Mouse (Mus musculus) E14TG2a.4 (cell line): Measurements from ENCODE around the gene 1700013G24Rik.

Experiments used
- H3K27me3 ChIP-seq: 2 replicates; pipeline ENCODE4 v1.6.1; 2014; ENCODE audit warnings: low read length, control low read depth; ENCODE audit not compliant: insufficient read depth
- H3K36me3 ChIP-seq: 2 replicates; pipeline ENCODE4 v1.6.1; 2014; ENCODE audit warnings: low read length, control low read depth; ENCODE audit not compliant: insufficient read depth
- H3K4me1 ChIP-seq: replicated peaks from 2 replicates; pipeline ENCODE4 v1.6.1; 2014; ENCODE audit warnings: low read depth, low read length, control low read depth
- H3K4me3 ChIP-seq: replicated peaks from 2 replicates; pipeline ENCODE4 v1.5.1; 2014; ENCODE audit warnings: mild to moderate bottlenecking, low read length
- H3K9me3 ChIP-seq: 2 replicates; pipeline ENCODE4 v1.6.1; 2014; ENCODE audit warnings: low read length, control low read depth
- CTCF ChIP-seq: conservative IDR thresholded peaks from 2 replicates; pipeline ENCODE4 v1.5.1; 2014; ENCODE audit warnings: low read length
- NANOG ChIP-seq: IDR thresholded peaks from 2 replicates; pipeline ENCODE4 v1.6.1; 2014; ENCODE audit warnings: borderline replicate concordance, low read length, mixed read lengths
- POU5F1 ChIP-seq: IDR thresholded peaks from 2 replicates; pipeline ENCODE4 v1.6.1; 2014; ENCODE audit warnings: low read length, borderline replicate concordance

Gene 1700013G24Rik

GRCm38 (mm10) chr4:137489996-137490395 lies 36.9 kb downstream of the 1700013G24Rik start:
- Histone ChIP-seq H3K4me3 (peak overlapping the region; percentile 57; the same call in 1 of the 2 replicates), H3K4me1 (peaks cover 91% of the 10 kb centered on the region), H3K9me3 (no peaks in the 10 kb centered on the region), H3K36me3 (peaks cover 52% of the 10 kb centered on the region), H3K27me3 (no peaks in the 10 kb centered on the region)
- no peak for TF ChIP-seq POU5F1
- TF ChIP-seq NANOG = no peak
- no peak for TF ChIP-seq CTCF

DNA sequence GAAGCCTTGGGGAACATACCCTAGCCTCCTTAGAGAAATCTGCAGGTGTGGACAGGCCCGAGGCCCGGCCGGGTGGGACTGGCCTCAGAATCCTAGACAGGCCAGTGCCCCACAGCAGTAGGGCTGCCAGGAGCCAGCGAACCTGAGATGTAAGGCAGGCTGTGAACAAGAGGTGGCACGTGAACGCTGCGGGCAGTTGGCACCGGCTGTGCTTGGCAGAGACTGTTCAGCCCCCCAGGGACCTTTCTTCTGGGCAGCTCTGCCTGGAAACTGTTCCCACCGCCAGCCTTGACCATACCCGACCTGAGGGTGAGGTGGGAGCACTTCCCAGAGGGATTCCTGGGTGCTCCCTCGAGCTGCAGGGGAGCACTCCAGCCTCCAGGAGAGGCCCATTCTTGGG lies 39.5 kb downstream of the 1700013G24Rik start:
- TF ChIP-seq NANOG = no peak
- TF ChIP-seq CTCF = no peak
- no peak for TF ChIP-seq POU5F1

DNA sequence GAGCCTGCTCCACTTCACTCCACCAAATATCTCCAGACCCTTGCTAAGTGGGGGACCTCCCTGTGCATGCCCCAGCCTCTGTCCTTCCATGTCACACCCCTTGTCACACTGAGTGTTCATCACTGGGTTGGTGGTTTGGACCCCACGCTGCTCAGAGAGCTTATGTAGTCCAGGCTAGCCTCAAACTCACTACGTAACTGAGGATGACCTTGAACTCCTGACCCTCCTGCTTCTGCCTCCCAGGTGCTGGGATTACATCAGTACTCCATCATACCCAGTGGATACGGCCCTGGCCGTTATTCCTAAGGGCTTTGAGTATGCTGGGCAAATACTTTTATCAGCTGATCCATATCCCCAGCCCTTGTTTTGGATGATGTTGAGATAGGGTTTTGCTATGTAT lies 40.1 kb downstream of the 1700013G24Rik start:
- no peaks in the 10 kb centered on the region for H3K27me3 ChIP-seq
- H3K4me1 ChIP-seq = peaks cover 91% of the 10 kb centered on the region
- peaks cover 55% of the 10 kb centered on the region for H3K36me3 ChIP-seq
- no peaks in the 10 kb centered on the region for H3K9me3 ChIP-seq
- 0 out of 2 replicates have a peak overlapping the region, but pooled peaks have one; percentile 13 for H3K4me3 ChIP-seq
- TF ChIP-seq NANOG (no peak), CTCF (no peak), POU5F1 (no peak)

More for the DNA sequence above, 39.5 kb downstream of the 1700013G24Rik start:
- H3K9me3 ChIP-seq = no peaks in the 10 kb centered on the region
- peaks cover 54% of the 10 kb centered on the region for H3K36me3 ChIP-seq
- H3K27me3 ChIP-seq = no peaks in the 10 kb centered on the region
- peaks cover 91% of the 10 kb centered on the region for H3K4me1 ChIP-seq
- H3K4me3 ChIP-seq = 0 out of 2 replicates have a peak overlapping the region, but pooled peaks have one; percentile 13

- no peaks in the 10 kb centered on the region for H3K9me3 ChIP-seq
- peaks cover 68% of the 10 kb centered on the region for H3K36me3 ChIP-seq
- TF ChIP-seq CTCF (no peak), NANOG (no peak), POU5F1 (no peak)
- peaks cover 91% of the 10 kb centered on the region for H3K4me1 ChIP-seq
- H3K4me3 ChIP-seq = peak overlapping the region; percentile 53
- H3K27me3 ChIP-seq = no peaks in the 10 kb centered on the region
These were observed 41.8 kb downstream of the 1700013G24Rik start for GRCm38 (mm10) chr4:137494751-137495500.

DNA sequence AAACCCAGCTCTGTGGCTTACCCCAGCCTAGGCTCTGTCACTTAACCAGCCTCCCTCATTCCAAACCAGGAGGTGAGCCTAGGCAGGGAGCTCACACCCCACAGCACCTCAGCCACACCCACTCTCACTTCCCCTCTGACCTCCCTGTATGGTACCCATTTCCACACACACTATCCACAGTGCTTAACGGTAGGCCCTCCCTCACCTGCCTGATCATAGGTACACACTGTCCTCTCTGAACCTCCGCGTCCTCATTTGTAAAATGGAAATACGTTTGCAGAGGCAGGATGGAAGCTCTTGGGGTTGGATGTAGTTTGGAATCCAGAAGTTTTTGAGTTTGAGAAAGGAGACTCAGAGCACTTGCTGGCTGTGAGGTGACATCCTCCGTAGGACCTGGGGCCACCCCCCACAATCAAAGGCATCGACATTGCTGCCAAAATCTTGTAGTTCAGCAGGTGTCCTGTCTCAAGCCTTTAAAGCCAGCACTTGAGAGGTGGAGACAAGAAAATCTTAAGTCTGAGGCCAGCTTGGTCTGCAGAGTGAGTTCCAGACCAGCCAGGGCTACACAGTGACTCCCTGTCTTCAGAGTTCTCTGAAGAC lies 42.5 kb downstream of the 1700013G24Rik start:
- TF ChIP-seq CTCF (no peak), POU5F1 (no peak), NANOG (no peak)
- peak overlapping the region; percentile 53 for H3K4me3 ChIP-seq
- peaks cover 91% of the 10 kb centered on the region for H3K4me1 ChIP-seq
- H3K27me3 ChIP-seq = no peaks in the 10 kb centered on the region
- no peaks in the 10 kb centered on the region for H3K9me3 ChIP-seq
- H3K36me3 ChIP-seq = peaks cover 68% of the 10 kb centered on the region

- H3K4me1 ChIP-seq = peaks cover 100% of the 10 kb centered on the region
- H3K27me3 ChIP-seq = no peaks in the 10 kb centered on the region
- H3K9me3 ChIP-seq = no peaks in the 10 kb centered on the region
- 0 out of 2 replicates have a peak overlapping the region, but pooled peaks have one; percentile 39 for H3K4me3 ChIP-seq
- peaks cover 77% of the 10 kb centered on the region for H3K36me3 ChIP-seq
- TF ChIP-seq CTCF = no peak
These were observed 44.3 kb downstream of the 1700013G24Rik start for GRCm38 (mm10) chr4:137497367-137497766.

- no peaks in the 10 kb centered on the region for H3K27me3 ChIP-seq
- H3K36me3 ChIP-seq = peaks cover 77% of the 10 kb centered on the region
- no peaks in the 10 kb centered on the region for H3K9me3 ChIP-seq
- 0 out of 2 replicates have a peak overlapping the region, but pooled peaks have one; percentile 27 for H3K4me3 ChIP-seq
- H3K4me1 ChIP-seq = peaks cover 100% of the 10 kb centered on the region
- TF ChIP-seq CTCF (no peak), NANOG (no peak), POU5F1 (no peak)
These were observed 45.0 kb downstream of the 1700013G24Rik start for GRCm38 (mm10) chr4:137497892-137498722.

DNA sequence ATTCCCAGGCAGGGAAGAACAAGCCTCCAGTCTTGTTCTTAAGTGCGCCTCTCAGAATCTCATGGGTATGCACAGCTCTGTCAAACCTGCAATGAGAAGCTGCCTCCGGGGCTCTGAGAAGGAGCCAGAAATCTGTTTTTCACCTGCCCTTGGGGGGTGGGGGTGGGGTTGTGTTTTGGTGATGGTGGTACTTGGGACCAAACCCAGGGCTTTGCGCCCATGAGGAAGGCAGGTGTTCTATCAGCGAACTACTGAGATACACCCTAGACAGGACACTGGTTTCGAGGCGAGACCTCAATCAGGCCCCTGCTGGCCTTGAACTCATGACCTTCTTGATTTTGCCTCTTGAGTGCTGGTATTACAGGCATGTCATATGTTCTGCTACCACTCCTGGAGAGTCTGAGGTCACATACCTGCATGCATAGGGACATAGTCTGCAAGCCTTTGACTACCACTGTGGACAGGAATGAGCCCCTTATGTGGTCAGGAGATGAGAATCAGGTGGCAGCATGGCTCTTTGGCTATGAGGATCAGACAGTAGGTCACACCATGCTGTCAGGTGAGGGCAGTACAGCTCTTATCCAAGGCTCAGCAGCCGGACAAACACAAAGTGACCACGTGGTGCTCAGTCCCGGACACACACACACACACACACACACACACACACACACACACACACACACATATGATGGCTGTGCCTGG lies 45.9 kb downstream of the 1700013G24Rik start:
- H3K27me3 ChIP-seq = no peaks in the 10 kb centered on the region
- H3K4me3 ChIP-seq = no peak overlapping the region
- H3K36me3 ChIP-seq = peaks cover 79% of the 10 kb centered on the region
- peaks cover 98% of the 10 kb centered on the region for H3K4me1 ChIP-seq
- TF ChIP-seq POU5F1 (no peak), NANOG (no peak), CTCF (no peak)
- H3K9me3 ChIP-seq = no peaks in the 10 kb centered on the region
